Mouse (Mus musculus) large intestine, adult 2 months (tissue): ENCODE results near the gene Patj. TPM values are rescaled to one million over a fixed set of nuclear protein-coding genes. Genes with fewer than 3 reads are reported as not detected.
"Not testable (repeated sequence)": the region's sequence is repeated elsewhere in the genome, so short reads cannot be mapped to it uniquely, and the experiment has no call there.

Experiments used
- DNase-seq: peaks from one replicate; pipeline ENCODE4 v3.0.0-alpha.2; 2012; ENCODE audit warnings: low read depth, low spot score
- WGBS: fragments of 180-500 bp; shearing (Covaris S2); methylation state at CpG from one replicate; pipeline ENCODE4 v1.1.7; 2018; 5-methylcytosine and 5-hydroxymethylcytosine counted together
- polyA plus RNA-seq: library from polyadenylated mRNA; depleted of rRNA; stranded (reverse); fragments of >200 nt; gene quantifications from 2 replicates; pipeline ENCODE4 v1.2.3, GENCODE M21; 2012

Patj gene
- polyA plus RNA-seq, 1 experiment, result 24.3 TPM

DNA sequence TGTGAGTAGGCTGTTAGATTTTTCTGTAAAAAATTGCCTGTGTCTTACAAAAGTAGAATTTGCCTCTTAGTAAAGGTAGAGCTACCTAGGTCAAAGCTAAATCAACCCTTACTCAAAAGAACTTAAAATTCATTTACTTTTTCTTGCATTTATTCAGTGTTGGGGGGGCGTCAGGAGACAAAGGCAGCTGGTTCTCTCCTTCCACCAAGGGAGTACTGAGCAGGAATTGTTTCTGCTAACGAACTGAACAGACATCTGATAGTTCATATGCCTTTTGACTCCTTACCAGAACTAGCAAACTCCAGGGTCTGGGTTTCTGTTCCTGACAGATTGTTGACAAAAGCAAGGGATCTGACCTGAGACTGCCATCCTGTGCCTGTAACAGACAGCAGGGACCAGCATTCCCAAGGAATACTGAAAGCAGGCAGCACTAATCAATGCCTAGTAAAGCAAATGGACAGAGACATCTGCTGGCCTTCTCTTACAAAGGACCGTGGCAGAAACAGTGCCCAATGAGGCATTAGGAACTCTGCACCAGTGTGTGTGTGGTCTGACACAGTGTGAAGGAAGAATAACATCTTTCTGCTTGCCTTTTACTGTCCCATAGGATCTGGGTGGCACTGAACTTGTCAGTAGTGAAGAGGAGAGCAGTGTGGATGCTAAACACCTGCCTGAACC, 227.6 kb downstream of the Patj start:
- WGBS, result 70% methylated on average over 3 of the region's 3 CpGs
- DNase-seq, result no peak

- WGBS, result 65% methylated on average over 6 of the region's 6 CpGs
- DNase-seq, result peak; percentile 27
These were observed 232.7 kb downstream of the Patj start for GRCm38 (mm10) chr4:98628286-98628685.

GRCm38 (mm10) chr4:98629217-98629616, 233.6 kb downstream of the Patj start:
- DNase-seq, result not testable (repeated sequence)

GRCm38 (mm10) chr4:98635140-98635837, 239.7 kb downstream of the Patj start:
- no peak for DNase-seq
- 85% methylated on average over 18 of the region's 18 CpGs for WGBS

DNA sequence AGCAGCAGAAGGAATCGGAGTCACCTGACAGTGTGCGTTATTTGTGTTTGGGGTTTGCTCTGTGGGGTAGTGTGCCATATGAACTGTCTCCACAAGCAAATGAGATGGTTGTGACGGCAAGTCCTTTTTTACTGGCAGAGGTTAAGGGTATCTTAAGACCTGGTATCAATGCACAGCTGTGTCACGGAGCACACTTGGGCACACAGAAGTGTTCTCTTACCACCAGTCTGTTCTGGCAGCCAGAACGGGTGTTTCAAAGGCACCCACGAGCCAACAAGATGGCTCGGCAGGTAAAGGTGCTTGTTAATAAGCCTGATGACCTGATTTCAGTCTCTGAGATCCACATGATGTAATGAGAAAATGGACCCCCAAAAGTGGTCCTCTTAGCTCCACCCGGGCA, 243.1 kb downstream of the Patj start:
- DNase-seq, result no peak
- 96% methylated on average over 8 of the region's 8 CpGs for WGBS

DNA sequence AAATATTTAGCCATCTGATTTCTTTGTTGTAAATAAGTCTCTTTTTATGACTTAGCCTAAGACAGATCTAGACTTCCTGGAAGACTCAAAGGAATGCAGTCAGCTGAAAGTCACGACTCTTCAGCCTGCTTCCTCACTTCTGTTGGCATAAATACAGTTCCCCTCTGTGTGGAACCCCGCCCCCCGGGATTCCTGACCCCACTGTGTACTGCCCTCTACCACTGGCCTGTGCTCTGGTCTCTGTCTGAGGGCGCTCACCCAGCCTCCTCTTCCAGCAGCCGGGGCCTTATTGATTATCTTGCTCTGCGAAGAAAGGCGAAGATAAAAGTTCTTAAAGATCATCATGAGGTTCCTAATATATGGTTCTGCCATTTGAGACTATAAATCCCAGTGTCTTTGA, 258.1 kb downstream of the Patj start:
- DNase-seq, result no peak
- 71% methylated on average over 7 of the region's 7 CpGs for WGBS

- 30% methylated on average over 2 of the region's 2 CpGs for WGBS
- DNase-seq, result peak; percentile 16
These were observed 258.8 kb downstream of the Patj start for GRCm38 (mm10) chr4:98654419-98654821.

DNA sequence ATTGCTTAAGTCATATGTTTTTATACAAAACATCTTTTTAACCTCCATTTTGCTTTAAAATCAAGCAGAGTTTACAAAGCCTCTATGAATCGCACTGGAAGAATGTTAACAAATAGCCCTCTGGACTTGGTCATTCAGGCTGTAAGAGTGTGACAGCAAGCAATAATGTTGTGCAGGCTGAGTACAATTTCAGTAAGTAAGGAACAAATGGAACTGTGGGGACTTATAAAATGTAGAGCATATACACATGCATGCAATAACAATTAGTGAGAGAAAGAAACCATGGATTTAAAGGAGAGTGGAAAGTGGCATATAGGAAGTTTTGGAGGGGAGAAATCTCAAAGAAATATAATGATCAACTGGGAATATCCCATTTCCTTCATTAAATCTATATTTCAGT, 261.2 kb downstream of the Patj start:
- no peak for DNase-seq
- WGBS, result 76% methylated on average over 1 of the region's 1 CpGs

- DNase-seq, result no peak
- 78% methylated on average over 2 of the region's 2 CpGs for WGBS
These were observed 263.4 kb downstream of the Patj start for GRCm38 (mm10) chr4:98659032-98659431.

DNA sequence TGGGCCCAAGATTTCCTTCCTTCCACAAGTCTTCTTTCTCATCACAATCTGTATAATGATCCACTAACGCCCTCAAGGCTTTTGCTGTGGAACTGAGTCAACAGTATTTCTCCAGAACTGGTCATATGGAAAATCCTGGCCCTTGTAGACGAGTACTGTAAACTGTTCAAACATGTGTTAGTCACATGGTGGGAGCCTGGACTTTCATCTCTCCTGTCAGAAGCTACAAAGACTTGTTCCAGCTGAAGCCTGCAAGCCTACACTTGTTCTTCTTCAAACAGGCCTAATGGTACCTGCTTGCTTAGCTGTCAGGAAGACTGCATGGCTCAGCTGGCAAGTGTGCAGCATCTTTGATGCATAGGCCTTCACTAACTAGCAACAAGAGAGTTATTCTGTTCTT, 264.9 kb downstream of the Patj start:
- 57% methylated on average over 2 of the region's 2 CpGs for WGBS
- DNase-seq, result no peak

DNA sequence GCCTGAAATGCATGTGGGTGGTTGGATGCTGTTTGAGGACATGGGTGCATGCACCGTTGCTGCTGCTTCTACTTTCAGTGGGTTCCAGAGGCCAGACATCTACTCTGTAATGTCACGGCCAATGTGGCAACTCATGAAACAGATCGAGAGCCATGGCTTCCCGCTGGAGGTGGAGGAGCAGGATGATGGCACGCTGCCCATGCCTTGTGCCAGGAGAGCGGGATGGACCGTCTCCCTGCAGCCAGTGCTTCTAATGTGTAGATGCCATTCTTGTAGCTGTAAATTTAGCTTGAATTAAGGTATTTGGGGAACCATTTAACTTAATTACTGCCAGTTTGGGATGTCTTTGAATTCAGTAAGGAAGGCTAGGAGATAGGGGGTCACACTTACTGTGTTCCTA, 270.3 kb downstream of the Patj start:
- DNase-seq, result no peak
- WGBS, result 93% methylated on average over 7 of the region's 7 CpGs

- WGBS, result 78% methylated on average over 1 of the region's 1 CpGs
- no peak for DNase-seq
These were observed 270.9 kb downstream of the Patj start for GRCm38 (mm10) chr4:98666451-98666850.

DNA sequence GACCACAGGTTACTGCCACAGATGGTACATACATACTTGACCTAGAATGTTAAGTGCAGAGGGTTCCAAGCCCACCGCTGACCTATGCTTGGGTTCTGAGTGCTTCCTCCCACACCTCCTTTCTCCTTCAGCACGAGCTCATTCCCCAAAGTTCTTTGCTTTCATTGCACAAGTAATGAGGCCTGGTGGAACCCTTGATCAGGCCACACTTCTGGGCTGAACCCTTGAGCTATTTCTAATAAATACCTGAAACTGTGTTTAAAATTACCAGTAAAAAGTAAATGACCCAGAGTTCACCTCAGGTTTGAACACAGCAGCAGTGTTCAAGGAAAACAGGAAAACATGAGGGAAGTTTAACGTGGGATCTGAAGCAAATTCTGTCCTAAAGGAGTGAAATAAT, 271.4 kb downstream of the Patj start:
- 90% methylated on average over 3 of the region's 3 CpGs for WGBS
- DNase-seq, result no peak

DNA sequence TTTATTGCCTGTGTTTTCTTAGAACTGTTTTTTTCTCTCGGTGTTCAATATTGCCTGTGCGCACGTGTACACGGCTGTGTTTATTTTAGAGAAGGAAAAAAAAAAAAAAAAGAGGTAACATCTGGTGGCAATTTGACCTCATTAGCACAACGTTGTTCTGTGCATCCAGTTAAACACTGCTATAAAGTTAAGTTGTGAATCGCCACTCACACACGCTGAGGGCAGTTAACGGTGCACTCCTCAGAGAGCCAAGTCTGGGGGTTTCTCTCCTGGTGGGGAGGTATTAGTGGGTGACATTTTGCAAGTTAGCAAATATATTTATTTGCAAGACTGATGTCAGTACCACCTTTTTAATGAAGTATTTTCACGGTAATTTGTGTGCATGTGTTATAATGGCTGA, 281.9 kb downstream of the Patj start:
- DNase-seq, result no peak
- 48% methylated on average over 9 of the region's 9 CpGs for WGBS

- no peak for DNase-seq
- WGBS, result 84% methylated on average over 11 of the region's 11 CpGs
These were observed 291.2 kb downstream of the Patj start for GRCm38 (mm10) chr4:98686678-98687267.

GRCm38 (mm10) chr4:98688116-98688515, 292.5 kb downstream of the Patj start:
- DNase-seq, result no peak
- WGBS, result 97% methylated on average over 11 of the region's 11 CpGs

DNA sequence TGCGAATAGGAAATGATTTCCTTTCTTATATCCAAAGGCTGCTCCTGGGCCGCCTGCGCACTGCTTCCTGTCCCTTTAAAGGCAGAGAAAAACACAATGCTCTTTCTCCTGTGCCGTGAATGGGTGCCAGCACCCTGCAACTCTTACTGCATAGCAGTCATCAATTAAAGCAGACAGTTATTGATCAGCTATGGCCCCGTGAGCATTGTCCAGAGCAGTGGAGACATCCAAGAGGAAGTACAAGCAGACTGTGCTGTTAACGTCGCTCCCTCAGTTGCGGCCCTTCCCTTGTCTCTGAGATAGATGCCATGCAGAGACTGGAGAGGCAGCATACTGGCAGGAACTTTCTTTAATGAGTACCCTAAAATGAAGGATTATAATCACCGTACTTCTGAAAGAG, 292.9 kb downstream of the Patj start:
- no peak for DNase-seq
- WGBS, result 93% methylated on average over 9 of the region's 9 CpGs

GRCm38 (mm10) chr4:98689988-98690387, 294.4 kb downstream of the Patj start:
- WGBS, result 96% methylated on average over 1 of the region's 1 CpGs
- DNase-seq, result no peak

- no peak for DNase-seq
- 44% methylated on average over 9 of the region's 9 CpGs for WGBS
These were observed 298.0 kb downstream of the Patj start for GRCm38 (mm10) chr4:98693465-98694185.

DNA sequence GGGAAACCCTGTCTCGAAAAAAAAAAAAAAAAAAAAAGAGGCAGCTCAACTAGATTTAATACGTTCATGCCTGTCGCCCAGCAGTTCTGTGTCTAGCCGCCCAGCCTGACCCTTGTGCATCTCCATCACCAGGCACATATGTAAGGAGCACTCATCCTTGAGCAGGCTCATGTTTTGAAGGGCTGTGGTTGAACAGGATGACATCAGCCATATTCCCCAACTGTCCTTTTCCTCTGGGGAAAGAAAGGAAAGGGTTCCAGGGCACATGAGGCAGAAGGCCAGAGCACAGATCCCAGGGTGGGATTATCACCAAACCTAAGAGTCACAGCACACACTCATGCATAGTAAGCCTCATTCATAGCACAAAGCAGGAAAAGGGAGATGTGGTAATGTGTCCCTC, 302.3 kb downstream of the Patj start:
- no peak for DNase-seq
- WGBS, result 84% methylated on average over 4 of the region's 4 CpGs

DNA sequence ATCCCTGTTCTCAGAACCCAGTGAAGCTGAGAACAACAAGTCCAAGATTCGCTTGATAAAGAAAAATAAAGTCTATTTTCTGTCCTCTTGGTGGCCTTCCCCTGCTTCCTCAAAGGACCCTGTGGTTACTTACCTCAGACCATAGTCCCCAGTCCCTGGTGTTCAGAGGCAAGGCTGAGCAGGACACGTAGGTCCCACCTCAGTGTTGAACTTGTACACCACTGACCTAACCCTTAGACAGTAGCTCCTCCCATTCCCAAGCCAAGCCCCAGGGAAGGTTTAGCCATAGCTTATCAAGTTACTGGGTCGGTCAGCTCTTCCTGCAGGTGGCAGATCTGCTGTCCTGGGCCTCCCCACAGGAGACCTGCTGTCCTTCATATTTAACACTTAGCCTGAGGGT, 303.3 kb downstream of the Patj start:
- 62% methylated on average over 3 of the region's 3 CpGs for WGBS
- DNase-seq, result no peak
